Mouse (Mus musculus): ENCODE results near the gene Isl1. TPM values are rescaled to one million over a fixed set of nuclear protein-coding genes. Genes with fewer than 3 reads are reported as not detected.

Isl1 gene
- 2.3 and 5.4 TPM in 2 replicates for polyA plus RNA-seq (2014; fragmentation: Nextera tagmentation; extraction: Ambion mirVana)

DNA sequence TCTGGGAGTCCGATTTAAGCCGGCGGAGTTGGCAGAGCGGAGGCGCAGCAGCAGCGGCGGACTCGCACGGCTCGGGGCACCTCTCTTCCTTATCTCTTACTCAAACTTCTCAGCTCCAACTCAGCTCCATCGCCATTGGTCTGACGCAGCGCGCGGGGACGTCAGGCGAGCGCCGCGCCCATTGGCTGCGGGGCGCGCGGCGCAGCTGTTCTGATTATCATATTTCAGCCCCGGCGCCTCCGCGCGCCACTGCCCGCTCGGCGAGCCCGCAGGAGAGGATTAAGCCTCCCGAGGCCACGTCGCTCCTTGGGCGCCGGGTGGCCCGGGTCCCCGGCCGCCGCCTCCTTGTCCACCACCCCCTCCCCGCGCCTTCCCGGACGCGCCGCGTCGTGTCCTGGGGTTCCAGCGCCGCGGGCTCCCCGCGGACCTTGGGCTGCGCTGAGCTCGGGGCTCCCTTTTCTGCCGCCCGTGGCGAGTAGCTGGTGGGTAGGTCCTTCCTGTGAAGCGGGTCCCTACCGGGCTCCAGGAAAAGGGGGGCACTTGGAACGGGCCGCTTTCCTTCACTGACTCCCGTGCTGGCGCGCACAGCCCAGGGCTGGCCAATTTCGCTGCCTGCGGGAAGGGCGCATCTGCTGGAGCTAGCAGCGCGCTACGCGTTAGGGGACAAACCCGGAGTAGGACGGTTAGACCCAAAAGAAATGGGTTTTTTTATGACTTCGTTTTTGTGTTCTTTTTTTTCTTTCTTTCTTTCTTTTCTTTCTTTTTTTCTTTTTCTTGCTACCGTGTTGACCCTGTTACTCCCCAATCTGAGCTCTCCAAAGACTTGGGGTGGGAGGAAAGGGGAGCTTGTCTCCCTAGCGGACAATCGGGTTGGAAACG, at the start of gene Isl1:
Gene Isl1, minus strand, starts transcription at position 106 of the 879 bp plus-strand sequence.
- H3K4me2 ChIP-seq (ENCODE audit: low read length) = peak within 1 kb of the TSS; percentile 85
- under 1% methylated on average over 79 of the region's 82 CpGs for WGBS
- peak; percentile 88 for ATAC-seq (ENCODE audit: insufficient number of reproducible peaks, insufficient read depth, low FRiP score, low read depth)
- peak within 1 kb of the TSS; percentile 54 for H3K9ac ChIP-seq (ENCODE audit: low read length)
- peak within 1 kb of the TSS; percentile 54 to 60 for H3K4me3 ChIP-seq (ENCODE audit: control insufficient read depth in 1 of 2, insufficient read depth in 1 of 2, low read depth in 1 of 2, low read length in 2 of 2)
- no peaks in the 10 kb centered on the region for H3K9me3 ChIP-seq (ENCODE audit: control insufficient read depth, low read length)
- H3K27me3 ChIP-seq (ENCODE audit: control insufficient read depth, insufficient read depth, low read length) = peaks cover 96% of the 10 kb centered on the region
- no peaks in the 10 kb centered on the region for H3K36me3 ChIP-seq (ENCODE audit: control insufficient read depth, insufficient read depth, low read length)
- H3K4me1 ChIP-seq (ENCODE audit: control insufficient read depth in 2 of 2, insufficient read depth in 2 of 2, low read length in 2 of 2) = peaks cover 3 to 6% of the 10 kb centered on the region in 2 experiments; a peak in 3 of 4 replicates
- H3K27ac ChIP-seq (replicated peaks in 1 of 2; ENCODE audit: control insufficient read depth in 1 of 2, insufficient read depth in 1 of 2, low read depth in 2 of 2, low read length in 2 of 2) = peak within 1 kb of the TSS in 1 of 2 experiments; percentile 19; a peak in 1 of 4 replicates

DNA sequence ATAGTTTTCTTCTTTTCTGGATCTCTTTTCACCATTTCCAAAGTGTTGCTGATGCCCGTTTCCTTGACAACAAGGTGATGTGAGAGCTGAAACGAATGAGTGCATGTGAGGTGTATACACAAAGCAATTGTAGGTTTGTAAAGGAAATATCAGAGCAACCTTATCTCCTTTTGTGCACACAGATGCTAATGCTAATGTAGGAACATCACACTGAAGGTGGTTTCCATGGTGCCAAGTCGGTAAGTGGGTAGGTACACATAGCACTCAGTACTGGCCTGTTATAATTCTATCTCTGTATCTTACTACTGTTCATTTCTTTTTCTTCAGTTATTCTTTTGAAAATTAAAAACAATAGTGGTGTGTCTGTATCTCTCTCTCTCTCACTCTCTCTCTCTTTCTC, 26.3 kb upstream of the Isl1 start:
- Histone ChIP-seq H3K4me2 (ENCODE audit: low read length) (no peak overlapping the region), H3K27ac (replicated peaks in 1 of 2; ENCODE audit: control insufficient read depth in 1 of 2, insufficient read depth in 1 of 2, low read depth in 2 of 2, low read length in 2 of 2) (no peak overlapping the region), H3K9ac (ENCODE audit: low read length) (no peak overlapping the region), H3K9me3 (ENCODE audit: control insufficient read depth, low read length) (no peaks in the 10 kb centered on the region), H3K4me3 (ENCODE audit: control insufficient read depth in 1 of 2, insufficient read depth in 1 of 2, low read depth in 1 of 2, low read length in 2 of 2) (no peak overlapping the region), H3K36me3 (ENCODE audit: control insufficient read depth, insufficient read depth, low read length) (no peaks in the 10 kb centered on the region), H3K27me3 (ENCODE audit: control insufficient read depth, insufficient read depth, low read length) (no peaks in the 10 kb centered on the region), H3K4me1 (ENCODE audit: control insufficient read depth in 2 of 2, insufficient read depth in 2 of 2, low read length in 2 of 2) (no peaks in the 10 kb centered on the region)
- 63% methylated on average over 3 of the region's 3 CpGs for WGBS
- no peak for ATAC-seq (ENCODE audit: insufficient number of reproducible peaks, insufficient read depth, low FRiP score, low read depth)

DNA sequence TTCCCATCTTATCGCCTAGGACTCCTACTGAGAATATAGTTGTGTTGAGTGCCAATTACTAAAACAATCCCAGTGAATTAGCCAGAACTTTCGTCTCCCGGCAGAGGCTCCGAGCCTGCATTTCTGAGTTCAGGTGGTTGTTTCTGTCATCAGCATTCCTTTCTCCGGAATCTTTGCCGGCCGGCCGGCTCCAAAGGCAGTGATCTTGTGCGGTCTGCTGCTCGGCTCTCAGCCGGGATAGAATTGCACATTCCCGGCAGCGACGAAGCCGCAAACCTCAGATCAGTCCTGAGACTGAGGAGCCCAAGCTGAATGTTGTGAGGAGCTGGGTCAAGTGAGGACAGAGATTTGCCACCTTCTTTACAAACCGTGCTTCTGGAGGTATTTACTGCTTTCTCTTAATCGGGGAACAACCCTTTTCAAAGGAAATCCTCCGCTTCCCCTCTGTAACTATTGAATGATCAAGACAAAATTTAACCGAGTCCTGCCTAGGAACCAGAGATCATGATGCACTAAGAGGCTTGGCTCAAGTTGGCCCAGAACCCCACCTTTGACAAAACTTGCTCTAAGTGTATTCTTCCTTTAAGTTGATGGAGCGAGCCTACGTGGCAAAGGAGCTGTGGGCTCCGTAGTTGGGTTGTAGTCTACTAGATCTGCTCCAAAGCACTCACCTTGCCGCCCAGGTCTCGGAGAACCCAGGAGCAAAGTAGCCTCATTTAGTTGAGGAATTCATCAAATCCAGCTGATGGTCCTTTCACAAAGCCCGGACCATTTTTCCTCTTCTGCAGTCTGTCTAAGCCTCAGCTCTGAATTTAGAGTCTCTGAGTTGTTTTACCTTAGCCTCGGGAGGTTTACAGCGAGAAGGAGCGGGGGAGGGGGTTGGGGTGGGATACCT, 4.4 kb upstream of the Isl1 start:
- Histone ChIP-seq H3K27me3 (ENCODE audit: control insufficient read depth, insufficient read depth, low read length) (peaks cover 71% of the 10 kb centered on the region), H3K4me2 (ENCODE audit: low read length) (peak overlapping the region; percentile 50)

DNA sequence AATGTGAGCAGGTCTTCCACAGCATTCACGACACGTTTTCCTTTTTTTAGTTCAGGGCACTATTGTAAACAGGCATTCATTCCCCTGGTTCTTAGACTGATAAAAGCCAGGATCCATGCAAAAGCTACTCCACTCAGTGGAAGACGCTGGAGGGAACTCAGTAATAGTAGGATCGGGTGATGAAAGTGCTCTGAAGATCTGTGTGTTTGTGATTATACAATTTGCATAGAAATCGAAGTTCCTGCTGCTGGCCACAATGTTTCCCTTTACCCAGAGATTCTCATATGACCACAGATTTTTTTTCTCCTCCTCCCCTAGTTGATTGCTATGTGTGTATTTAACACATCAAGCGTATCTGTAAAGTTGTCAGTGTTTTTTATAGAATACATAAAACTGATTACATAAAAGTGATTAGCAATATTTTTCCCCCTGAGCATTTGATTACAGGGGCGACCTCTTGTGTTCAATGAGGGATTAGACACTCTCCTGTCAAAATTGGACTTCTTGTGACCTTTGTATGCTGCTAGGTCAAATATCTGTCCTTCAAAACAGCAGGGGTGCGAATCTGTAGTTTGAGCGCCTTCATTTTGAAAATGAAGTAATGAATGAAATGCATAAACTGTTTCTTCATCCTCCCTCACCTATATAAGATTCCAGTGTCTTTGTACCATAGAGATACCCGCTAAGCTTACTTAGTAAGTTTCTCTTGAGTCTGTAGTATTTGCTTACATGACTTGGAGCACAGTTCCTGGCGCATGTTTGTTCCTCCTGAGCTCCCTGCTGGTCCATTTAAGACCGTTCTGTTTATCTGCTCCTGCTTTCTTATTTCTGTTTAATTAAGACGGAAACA, 2.6 kb upstream of the Isl1 start:
- WGBS = 19% methylated on average over 13 of the region's 13 CpGs
- no peaks in the 10 kb centered on the region for H3K9me3 ChIP-seq (ENCODE audit: control insufficient read depth, low read length)
- no peak overlapping the region for H3K4me3 ChIP-seq (ENCODE audit: control insufficient read depth in 1 of 2, insufficient read depth in 1 of 2, low read depth in 1 of 2, low read length in 2 of 2)
- ATAC-seq (ENCODE audit: insufficient number of reproducible peaks, insufficient read depth, low FRiP score, low read depth) = no peak
- H3K4me2 ChIP-seq (ENCODE audit: low read length) = no peak overlapping the region
- H3K27ac ChIP-seq (replicated peaks in 1 of 2; ENCODE audit: control insufficient read depth in 1 of 2, insufficient read depth in 1 of 2, low read depth in 2 of 2, low read length in 2 of 2) = no peak overlapping the region
- H3K36me3 ChIP-seq (ENCODE audit: control insufficient read depth, insufficient read depth, low read length) = no peaks in the 10 kb centered on the region
- peaks cover 85% of the 10 kb centered on the region for H3K27me3 ChIP-seq (ENCODE audit: control insufficient read depth, insufficient read depth, low read length)
- H3K4me1 ChIP-seq (ENCODE audit: control insufficient read depth in 2 of 2, insufficient read depth in 2 of 2, low read length in 2 of 2) = peaks cover 3 to 6% of the 10 kb centered on the region in 2 experiments; a peak in 3 of 4 replicates
- no peak overlapping the region for H3K9ac ChIP-seq (ENCODE audit: low read length)

More for the DNA sequence above, 4.4 kb upstream of the Isl1 start:
- H3K9me3 ChIP-seq (ENCODE audit: control insufficient read depth, low read length) = no peaks in the 10 kb centered on the region
- no peaks in the 10 kb centered on the region for H3K36me3 ChIP-seq (ENCODE audit: control insufficient read depth, insufficient read depth, low read length)
- no peak overlapping the region for H3K9ac ChIP-seq (ENCODE audit: low read length)
- H3K27ac ChIP-seq (replicated peaks in 1 of 2; ENCODE audit: control insufficient read depth in 1 of 2, insufficient read depth in 1 of 2, low read depth in 2 of 2, low read length in 2 of 2) = no peak overlapping the region
- 3% methylated on average over 28 of the region's 28 CpGs for WGBS
- ATAC-seq (ENCODE audit: insufficient number of reproducible peaks, insufficient read depth, low FRiP score, low read depth) = no peak
- H3K4me3 ChIP-seq (ENCODE audit: control insufficient read depth in 1 of 2, insufficient read depth in 1 of 2, low read depth in 1 of 2, low read length in 2 of 2) = peak overlapping the region; percentile 6 to 10; a peak in 1 of 4 replicates
- H3K4me1 ChIP-seq (ENCODE audit: control insufficient read depth in 2 of 2, insufficient read depth in 2 of 2, low read length in 2 of 2) = peaks cover 3 to 6% of the 10 kb centered on the region in 2 experiments; a peak in 3 of 4 replicates

DNA sequence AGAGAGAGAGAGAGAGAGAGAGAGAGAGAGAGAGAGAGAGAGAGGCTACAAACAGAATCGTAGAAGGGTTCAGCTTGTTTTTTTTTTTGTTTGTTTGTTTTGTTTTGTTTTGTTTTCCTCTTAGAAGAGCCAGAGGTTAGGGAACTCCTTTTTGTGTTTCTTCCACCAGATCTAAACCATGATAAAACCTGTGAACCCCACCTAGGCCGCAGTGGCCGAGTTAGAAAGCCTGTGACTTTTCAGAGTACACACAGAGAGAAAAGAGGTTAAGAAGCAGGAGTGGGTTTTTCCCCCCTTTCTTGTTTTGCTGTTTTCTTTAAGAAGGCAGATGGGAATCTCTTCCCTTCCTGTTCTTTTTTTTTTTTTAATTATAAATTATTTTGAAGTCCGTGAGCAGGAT, 1.5 kb upstream of the Isl1 start:
- Histone ChIP-seq H3K9ac (ENCODE audit: low read length) (no peak overlapping the region), H3K4me3 (ENCODE audit: control insufficient read depth in 1 of 2, insufficient read depth in 1 of 2, low read depth in 1 of 2, low read length in 2 of 2) (peak overlapping the region in 1 of 2 experiments; percentile 54; a peak in 1 of 4 replicates), H3K27ac (replicated peaks in 1 of 2; ENCODE audit: control insufficient read depth in 1 of 2, insufficient read depth in 1 of 2, low read depth in 2 of 2, low read length in 2 of 2) (no peak overlapping the region), H3K9me3 (ENCODE audit: control insufficient read depth, low read length) (no peaks in the 10 kb centered on the region), H3K27me3 (ENCODE audit: control insufficient read depth, insufficient read depth, low read length) (peaks cover 95% of the 10 kb centered on the region), H3K4me2 (ENCODE audit: low read length) (no peak overlapping the region), H3K4me1 (ENCODE audit: control insufficient read depth in 2 of 2, insufficient read depth in 2 of 2, low read length in 2 of 2) (peaks cover 3 to 6% of the 10 kb centered on the region in 2 experiments; a peak in 3 of 4 replicates), H3K36me3 (ENCODE audit: control insufficient read depth, insufficient read depth, low read length) (no peaks in the 10 kb centered on the region)
- 24% methylated on average over 4 of the region's 4 CpGs for WGBS
- ATAC-seq (ENCODE audit: insufficient number of reproducible peaks, insufficient read depth, low FRiP score, low read depth) = no peak

DNA sequence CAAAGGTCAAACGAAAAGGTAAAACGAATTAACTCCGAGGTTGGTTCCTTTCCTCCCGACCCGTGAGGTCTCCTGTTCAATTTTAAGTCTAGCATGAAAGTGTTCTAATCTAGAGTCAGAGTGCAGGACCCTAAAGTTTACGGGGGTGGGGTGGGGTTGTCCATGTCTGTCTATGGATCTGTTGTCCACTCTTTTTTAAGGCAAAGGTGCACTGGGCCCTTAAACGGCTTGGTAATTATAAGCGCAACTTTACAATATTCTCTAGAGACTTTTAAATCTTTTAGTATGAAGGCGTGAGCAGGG, 925 bp upstream of the Isl1 start:
- no peak overlapping the region for H3K27ac ChIP-seq (replicated peaks in 1 of 2; ENCODE audit: control insufficient read depth in 1 of 2, insufficient read depth in 1 of 2, low read depth in 2 of 2, low read length in 2 of 2)
- peak overlapping the region; percentile 54; the same call in 1 of the 2 replicates for H3K9ac ChIP-seq (ENCODE audit: low read length)
- peak overlapping the region; percentile 85 for H3K4me2 ChIP-seq (ENCODE audit: low read length)
- H3K27me3 ChIP-seq (ENCODE audit: control insufficient read depth, insufficient read depth, low read length) = peaks cover 95% of the 10 kb centered on the region
- WGBS = 3% methylated on average over 9 of the region's 9 CpGs
- H3K4me3 ChIP-seq (ENCODE audit: control insufficient read depth in 1 of 2, insufficient read depth in 1 of 2, low read depth in 1 of 2, low read length in 2 of 2) = peak overlapping the region; percentile 54 to 60
- no peaks in the 10 kb centered on the region for H3K9me3 ChIP-seq (ENCODE audit: control insufficient read depth, low read length)
- ATAC-seq (ENCODE audit: insufficient number of reproducible peaks, insufficient read depth, low FRiP score, low read depth) = no peak
- H3K36me3 ChIP-seq (ENCODE audit: control insufficient read depth, insufficient read depth, low read length) = no peaks in the 10 kb centered on the region
- H3K4me1 ChIP-seq (ENCODE audit: control insufficient read depth in 2 of 2, insufficient read depth in 2 of 2, low read length in 2 of 2) = peaks cover 3 to 6% of the 10 kb centered on the region in 2 experiments; a peak in 3 of 4 replicates

All from heart, embryonic 14.5 days (tissue).